Mouse (Mus musculus) C2C12 (cell line): ENCODE measurements around the gene Mnt.

Experiments
- CEBPB ChIP-seq: IDR thresholded peaks from one replicate; pipeline ENCODE4 v1.6.1; 2011; ENCODE audit warnings: low read depth, mild to moderate bottlenecking, control low read depth, moderate library complexity
- CTCF ChIP-seq: IDR thresholded peaks from one replicate; pipeline ENCODE4 v1.5.1; 2011; ENCODE audit not compliant: control insufficient read depth, insufficient read depth, insufficient read length
- MYOD1 ChIP-seq: IDR thresholded peaks from one replicate; pipeline ENCODE4 v1.6.1; 2011; ENCODE audit warnings: low read depth; ENCODE audit not compliant: control insufficient read depth, insufficient read length

- TF ChIP-seq CTCF = no peak
- TF ChIP-seq CEBPB = no peak
- TF ChIP-seq MYOD1 = no peak
These were observed 2.8 kb upstream of the Mnt start for GRCm38 (mm10) chr11:74827791-74828403.
